Mouse (Mus musculus) left cerebral cortex, adult 18-20 months (tissue): ENCODE data around the gene Gm49366. TPM values are rescaled to one million over a fixed set of nuclear protein-coding genes. Genes with fewer than 3 reads are reported as not detected.
"Not testable (repeated sequence)": the region's sequence is repeated elsewhere in the genome, so short reads cannot be mapped to it uniquely, and the experiment has no call there.

Experiments used
- DNase-seq, 2 experiments: peaks; one replicate each; pipeline ENCODE4 v3.0.0; 2021 to 2022; ENCODE audit warnings: low spot score in 2 of 2, mixed read lengths in 1 of 2
- total RNA-seq, 2 experiments: library from RNA; stranded (reverse); gene quantifications; 2 replicates each; pipeline ENCODE4 v1.2.3; 2021

Gm49366 gene
- total RNA-seq, 2 experiments from 2014 or later: 1.5 TPM; not detected in 1

DNA sequence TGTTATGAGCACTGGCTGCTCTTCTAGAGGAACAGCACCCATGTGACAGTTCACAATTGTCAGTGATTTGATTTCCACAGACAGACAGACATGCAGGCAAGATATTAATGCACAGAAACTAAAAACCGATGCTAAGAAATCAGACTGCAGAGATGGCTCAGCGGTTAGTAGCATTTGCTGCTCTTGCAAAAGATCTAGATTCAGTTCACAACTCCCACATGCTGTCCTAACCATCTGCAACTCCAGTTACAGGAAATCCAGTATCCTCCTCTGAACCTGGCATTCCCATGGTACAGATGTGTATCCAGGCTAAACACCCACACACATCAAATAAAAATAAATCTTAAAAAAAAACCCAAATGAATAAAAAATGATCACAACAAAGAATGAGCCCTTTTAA lies 33.0 kb downstream of the Gm49366 start:
- DNase-seq: peak; percentile 25 to 61

DNA sequence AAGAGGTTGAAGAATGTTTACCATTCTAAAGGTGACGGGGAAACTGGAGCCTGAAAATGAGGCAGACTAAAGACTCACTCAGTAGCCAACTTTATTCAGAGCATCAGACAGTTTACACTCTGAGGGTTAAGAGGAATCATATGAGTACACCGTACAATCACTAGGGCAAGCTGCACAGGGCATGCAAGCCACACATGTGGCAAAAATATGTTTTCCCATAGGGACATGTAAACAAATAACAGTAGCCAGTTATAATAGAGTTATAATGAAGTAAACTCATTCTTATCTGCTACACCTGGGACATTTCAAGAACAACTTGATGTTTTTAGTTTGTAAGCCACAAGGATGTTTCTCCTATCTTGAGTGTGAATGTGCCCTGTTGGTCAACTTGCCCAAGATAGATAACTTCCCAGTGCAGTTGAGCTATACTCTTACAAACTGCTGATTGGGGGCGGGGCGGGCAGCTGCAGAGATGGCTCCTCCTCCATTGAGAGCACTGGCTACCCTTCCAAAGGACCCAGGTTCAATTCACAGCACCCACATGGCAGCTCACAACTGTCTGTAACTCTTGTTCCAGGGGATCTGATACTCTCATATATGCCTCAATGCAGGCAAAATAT lies 38.7 kb downstream of the Gm49366 start:
- DNase-seq: no peak

GRCm38 (mm10) chr12:84083842-84084241 lies 45.1 kb downstream of the Gm49366 start:
- DNase-seq: no peak

DNA sequence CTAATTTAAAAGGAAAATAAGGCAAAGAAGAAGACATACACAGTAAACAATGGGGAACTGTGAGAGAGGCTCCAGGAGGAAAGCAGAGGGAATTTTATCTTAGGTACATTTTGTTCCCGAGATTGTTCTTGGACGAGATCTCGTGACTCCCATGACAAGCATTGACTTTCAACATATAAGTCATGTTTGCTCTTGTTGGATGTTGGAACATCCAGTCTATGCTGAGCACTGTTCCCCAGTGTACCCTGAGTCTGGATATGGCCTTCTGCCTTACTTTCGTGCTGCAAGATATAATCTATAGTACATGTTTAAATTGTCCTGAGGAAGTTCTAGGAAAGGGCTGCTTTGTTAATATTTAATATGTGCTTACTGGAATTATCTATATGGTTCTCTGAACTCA lies 45.8 kb downstream of the Gm49366 start:
- no peak for DNase-seq

GRCm38 (mm10) chr12:84094666-84095065 lies 55.9 kb downstream of the Gm49366 start:
- not testable (repeated sequence) for DNase-seq

DNA sequence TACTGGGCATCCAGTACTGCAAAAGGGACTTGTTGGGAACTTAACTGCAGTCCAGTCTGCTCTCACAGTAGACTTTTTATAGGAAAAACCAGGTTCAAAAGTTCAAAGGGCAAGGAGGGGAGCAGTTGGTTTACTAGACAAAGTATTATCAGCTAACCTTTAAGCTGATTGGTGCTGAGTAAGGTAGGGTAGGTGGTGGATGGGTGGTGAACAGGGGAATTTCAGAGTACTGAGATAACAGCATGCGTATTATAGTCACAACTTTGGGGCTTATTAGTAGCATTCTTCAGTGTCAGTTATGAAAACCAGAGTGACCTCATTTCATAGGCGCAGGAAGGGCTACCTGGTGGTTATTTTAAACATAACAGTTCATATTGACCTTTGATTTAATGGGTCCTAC lies 60.9 kb downstream of the Gm49366 start:
- DNase-seq: no peak

DNA sequence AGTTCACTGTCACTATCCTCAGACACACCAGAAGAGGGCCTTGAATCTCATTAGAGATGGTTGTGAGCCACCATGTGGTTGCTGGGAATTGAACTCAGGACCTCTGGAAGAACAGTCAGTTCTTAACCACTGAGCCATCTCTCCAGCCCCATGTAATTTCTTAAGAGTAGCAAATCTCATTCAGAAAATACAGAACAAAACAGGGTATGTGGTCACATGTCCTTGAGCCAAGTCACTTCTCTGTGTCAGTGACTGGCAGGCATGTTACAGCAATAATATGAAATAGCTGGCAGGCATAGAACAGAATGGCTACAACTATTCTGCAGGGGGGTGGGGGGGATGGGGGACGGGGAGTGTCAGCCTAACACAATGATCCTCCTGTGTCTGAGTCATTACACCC lies 61.3 kb downstream of the Gm49366 start:
- DNase-seq: no peak

DNA sequence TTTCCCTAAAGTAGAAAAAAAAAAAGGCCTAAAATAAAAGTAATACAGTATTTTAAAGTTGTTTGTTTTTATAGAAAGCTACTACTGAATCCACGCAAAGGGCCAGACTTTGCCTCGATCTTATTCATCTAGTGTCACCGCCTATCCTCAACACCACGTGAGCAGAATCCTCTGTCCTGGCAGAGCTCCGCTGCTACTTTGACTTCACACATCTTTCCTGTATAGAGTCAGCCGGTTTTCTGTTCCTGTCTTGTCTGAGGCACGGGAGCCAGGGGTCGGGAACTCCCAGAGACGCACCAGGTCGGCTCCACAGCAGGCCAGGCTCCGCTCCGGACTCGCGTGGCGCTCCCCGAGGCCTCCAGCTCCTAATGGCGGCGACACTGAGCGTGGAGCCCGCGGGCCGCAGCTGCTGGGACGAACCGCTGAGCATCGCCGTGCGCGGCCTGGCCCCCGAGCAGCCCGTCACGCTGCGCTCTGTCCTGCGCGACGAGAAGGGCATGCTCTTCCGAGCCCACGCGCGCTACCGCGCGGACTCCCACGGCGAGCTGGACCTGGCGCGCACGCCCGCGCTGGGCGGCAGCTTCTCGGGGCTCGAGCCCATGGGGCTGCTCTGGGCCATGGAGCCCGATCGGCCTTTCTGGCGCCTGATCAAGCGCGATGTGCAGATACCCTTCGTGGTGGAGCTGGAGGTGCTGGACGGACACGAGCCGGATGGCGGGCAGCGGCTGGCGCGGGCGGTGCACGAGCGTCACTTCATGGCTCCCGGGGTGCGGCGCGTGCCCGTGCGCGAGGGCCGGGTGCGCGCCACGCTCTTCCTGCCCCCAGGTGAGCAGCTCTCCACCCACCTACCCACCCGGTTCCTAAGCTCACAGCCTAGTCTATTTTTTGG lies 62.1 kb downstream of the Gm49366 start, which contains the start of gene Acot6:
Acot6 (plus strand) TSS at position 51 of the 889 bp plus-strand sequence.
- DNase-seq: peak; percentile 36 to 39

GRCm38 (mm10) chr12:84101493-84101845 lies 62.7 kb downstream of the Gm49366 start:
- no peak for DNase-seq

DNA sequence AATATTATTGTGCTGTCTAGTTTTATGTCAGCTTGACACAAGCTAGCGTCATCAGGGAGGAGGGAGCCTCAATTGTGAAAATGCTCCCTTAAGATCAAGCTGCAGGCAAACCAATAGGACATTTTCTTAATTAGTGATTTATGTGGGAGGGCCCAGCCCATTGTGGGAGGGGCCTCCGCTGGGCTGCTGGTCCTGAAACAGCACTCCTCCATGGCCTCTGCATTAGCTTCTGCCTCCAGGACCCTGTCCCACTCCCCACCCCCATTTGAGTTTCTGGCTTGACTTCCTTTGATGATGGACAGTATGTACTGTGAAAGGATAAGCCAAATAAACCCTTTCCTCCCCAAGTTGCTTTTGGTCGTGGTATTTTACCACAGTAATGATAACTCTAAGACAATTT lies 68.3 kb downstream of the Gm49366 start:
- DNase-seq: no peak

DNA sequence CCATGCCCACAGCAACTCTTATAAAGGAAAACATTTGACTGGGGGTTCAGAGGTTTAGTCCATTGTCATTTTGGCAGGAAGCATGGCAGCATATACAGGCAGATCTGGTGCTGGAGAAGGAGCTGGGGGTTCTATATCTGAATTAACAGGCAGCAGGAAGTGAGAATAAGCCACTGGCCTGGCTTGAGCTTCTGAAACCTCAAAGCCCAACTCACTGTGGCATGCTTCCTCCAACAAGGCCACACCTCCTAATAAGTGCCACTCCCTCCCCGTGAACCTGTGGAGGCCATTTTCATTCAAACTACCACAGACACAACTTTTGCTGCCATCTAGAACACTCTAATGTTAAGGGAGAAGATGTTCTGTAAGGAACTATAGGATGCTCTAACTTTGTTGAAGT lies 69.0 kb downstream of the Gm49366 start:
- DNase-seq: no peak

Other genes starting within 250 kb of the Gm49366 start
- 10 to 100 TPM; 69.9 to 76.2 TPM for gene Numb, start 117.0 kb upstream of the Gm49366 start, total RNA-seq
- gene Riox1, start 88.3 kb upstream of the Gm49366 start, total RNA-seq: 10 to 100 TPM; 18.0 to 20.1 TPM
- gene Heatr4, start 54.1 kb upstream of the Gm49366 start, total RNA-seq: not detected
- 10 to 100 TPM in 1 of 2 experiments, 1 to 10 TPM in 1; 9.9 to 10.9 TPM for gene Acot2, start 51.1 kb upstream of the Gm49366 start, total RNA-seq
- 10 to 100 TPM; 15.4 to 17.8 TPM for gene Acot1, start 29.4 kb upstream of the Gm49366 start, total RNA-seq
- gene Acot4, start 556 bp upstream of the Gm49366 start, total RNA-seq: 1 to 10 TPM; 2.4 to 2.7 TPM
- 1 to 10 TPM; 3.0 to 3.8 TPM for gene Acot3, start 13.2 kb downstream of the Gm49366 start, total RNA-seq
- 1 to 10 TPM; 5.7 to 6.6 TPM for gene Acot5, start 30.4 kb downstream of the Gm49366 start, total RNA-seq
- gene Acot6, start 61.7 kb downstream of the Gm49366 start, total RNA-seq: 1 to 10 TPM; 4.3 TPM
- 10 to 100 TPM; 90.2 to 94.7 TPM for gene Dnal1, start 75.4 kb downstream of the Gm49366 start, total RNA-seq
- gene Pnma1, start 109.6 kb downstream of the Gm49366 start, total RNA-seq: 1 to 10 TPM; 4.2 to 6.9 TPM
- gene Elmsan1, start 179.9 kb downstream of the Gm49366 start, total RNA-seq: 10 to 100 TPM; 18.2 to 19.8 TPM
- gene Ptgr2, start 246.3 kb downstream of the Gm49366 start, total RNA-seq: 10 to 100 TPM; 34.1 to 43.7 TPM